Mouse (Mus musculus) embryonic facial prominence, embryonic 10.5 days (tissue): ENCODE results near the gene Srsf12. TPM values are rescaled to one million over a fixed set of nuclear protein-coding genes. Genes with fewer than 3 reads are reported as not detected.

Source experiments
- DNase-seq: peaks from one replicate; pipeline ENCODE4 v3.0.0-alpha.2; 2017; ENCODE audit warnings: low spot score
- H3K27ac ChIP-seq: fragments of 300-500 bp; sonication (generic); replicated peaks from 2 replicates; pipeline ENCODE4 v1.5.1; 2016; ENCODE audit warnings: mild to moderate bottlenecking
- H3K27me3 ChIP-seq: fragments of 300-500 bp; sonication (generic); replicated peaks from 2 replicates; pipeline ENCODE4 v1.6.1; 2016; ENCODE audit warnings: low read depth, mild to moderate bottlenecking; ENCODE audit not compliant: poor library complexity, severe bottlenecking
- H3K36me3 ChIP-seq: fragments of 300-500 bp; sonication (generic); replicated peaks from 2 replicates; pipeline ENCODE4 v1.6.1; 2016; ENCODE audit warnings: mild to moderate bottlenecking, moderate library complexity
- H3K4me1 ChIP-seq: fragments of 300-500 bp; sonication (generic); 2 replicates; pipeline ENCODE4 v1.6.1; 2016
- H3K4me3 ChIP-seq: fragments of 300-500 bp; sonication (generic); 2 replicates; pipeline ENCODE4 v1.5.1; 2016; ENCODE audit warnings: mild to moderate bottlenecking, moderate library complexity
- H3K9me3 ChIP-seq: fragments of 300-500 bp; sonication (generic); 2 replicates; pipeline ENCODE4 v1.6.1; 2016; ENCODE audit warnings: mild to moderate bottlenecking
- WGBS: fragments of 180-500 bp; shearing (Covaris S2); methylation state at CpG from one replicate; pipeline ENCODE4 v1.1.7; 2016; 5-methylcytosine and 5-hydroxymethylcytosine counted together
- polyA plus RNA-seq: library from polyadenylated mRNA; unstranded; fragments of >200 nt; fragmentation: Nextera tagmentation; extraction: Ambion mirVana; gene quantifications from 2 replicates; pipeline ENCODE4 v1.2.1, GENCODE M21; 2016

Gene Srsf12
- polyA plus RNA-seq, result 3.3 and 5.8 TPM in 2 replicates

DNA sequence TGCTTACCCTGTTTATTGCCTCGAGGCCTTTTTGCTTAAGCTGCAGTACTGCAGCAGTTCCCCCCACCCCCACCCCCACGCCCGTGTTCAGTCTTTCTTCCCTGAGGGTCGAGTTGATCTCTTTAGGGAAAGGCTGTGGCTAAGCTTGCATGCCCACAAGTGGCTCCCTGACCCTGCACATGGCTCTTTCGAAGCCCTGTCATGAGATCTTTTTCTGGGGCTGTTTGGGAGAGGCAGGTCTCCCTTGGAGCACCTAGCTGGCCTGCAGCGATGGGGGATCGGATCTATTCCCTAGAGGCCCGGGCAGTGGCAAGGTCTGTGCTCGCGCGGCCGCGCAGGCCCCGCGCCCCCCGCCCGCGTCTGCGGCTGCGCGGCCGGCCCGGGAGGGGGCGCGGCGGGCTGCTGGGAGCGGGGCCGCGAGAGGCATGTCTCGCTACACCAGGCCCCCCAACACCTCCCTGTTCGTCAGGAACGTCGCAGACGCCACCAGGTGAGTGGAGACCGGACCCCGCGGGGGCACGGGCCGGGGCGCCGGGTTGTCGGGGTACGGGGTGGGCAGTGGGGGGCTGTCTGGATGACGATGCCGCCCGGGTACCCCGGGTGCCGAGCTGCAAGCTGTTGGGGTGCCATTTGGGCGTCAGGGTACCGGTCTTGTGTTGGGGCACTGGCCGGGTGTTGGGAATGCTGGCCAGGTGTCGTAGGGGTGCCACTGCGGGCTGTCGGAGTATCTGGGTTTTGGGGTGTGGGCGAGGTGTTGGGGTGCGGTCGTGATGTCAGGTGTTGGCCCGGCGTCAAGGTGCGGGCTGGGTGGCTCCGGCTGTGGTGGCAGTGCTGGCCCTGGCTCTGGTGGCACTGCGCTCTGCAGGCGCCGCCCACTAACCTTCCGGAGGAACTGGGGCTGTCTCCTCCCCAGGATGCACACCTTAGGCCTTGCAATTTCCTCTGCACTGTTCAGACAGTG lies at the start of gene Srsf12:
TSS of gene Srsf12 (plus strand) at position 111 of the 961 bp plus-strand sequence.
- no peaks in the 10 kb centered on the region for H3K36me3 ChIP-seq
- peak within 1 kb of the TSS; percentile 88 for H3K4me3 ChIP-seq
- H3K27ac ChIP-seq, result peak within 1 kb of the TSS; percentile 84
- peaks cover 17% of the 10 kb centered on the region for H3K4me1 ChIP-seq
- peak; percentile 63 for DNase-seq
- H3K27me3 ChIP-seq, result 0 out of 2 replicates have a peak, but pooled peaks cover 2% of the 10 kb centered on the region
- H3K9me3 ChIP-seq, result no peaks in the 10 kb centered on the region
- WGBS, result 2% methylated on average over 65 of the region's 65 CpGs

DNA sequence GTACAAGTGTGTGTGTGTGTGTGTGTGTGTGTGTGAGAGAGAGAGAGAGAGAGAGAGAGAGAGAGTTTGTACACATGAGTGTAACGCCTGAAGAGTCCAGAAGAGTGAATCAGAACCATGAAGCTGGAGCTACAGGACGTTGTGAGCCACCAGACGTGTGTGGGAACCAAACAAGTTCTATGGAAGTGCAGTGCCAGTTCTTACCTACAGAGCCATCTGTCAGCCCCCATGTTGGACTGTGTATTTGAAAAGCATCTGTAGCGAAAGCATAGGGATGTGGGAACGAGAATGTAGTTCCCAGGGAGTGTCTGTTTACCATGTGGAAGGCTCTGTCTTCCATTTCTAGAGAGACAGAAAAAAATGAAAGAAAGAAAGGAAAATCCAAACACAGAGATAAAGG lies 25.3 kb upstream of the Srsf12 start:
- WGBS, result 85% methylated on average over 5 of the region's 5 CpGs
- H3K9me3 ChIP-seq, result no peaks in the 10 kb centered on the region
- H3K27me3 ChIP-seq, result peaks cover 23% of the 10 kb centered on the region
- H3K27ac ChIP-seq, result no peak overlapping the region
- peaks cover 3% of the 10 kb centered on the region for H3K4me1 ChIP-seq
- DNase-seq, result no peak
- no peaks in the 10 kb centered on the region for H3K36me3 ChIP-seq
- no peak overlapping the region for H3K4me3 ChIP-seq

GRCm38 (mm10) chr4:33188164-33188563 lies 20.6 kb upstream of the Srsf12 start:
- Histone ChIP-seq H3K9me3 (no peaks in the 10 kb centered on the region), H3K4me1 (peaks cover 8% of the 10 kb centered on the region), H3K27ac (no peak overlapping the region), H3K36me3 (no peaks in the 10 kb centered on the region), H3K27me3 (peaks cover 33% of the 10 kb centered on the region), H3K4me3 (peak overlapping the region; percentile 73)
- peak; percentile 53 for DNase-seq
- 20% methylated on average over 9 of the region's 9 CpGs for WGBS

GRCm38 (mm10) chr4:33188781-33189734 lies 19.7 kb upstream of the Srsf12 start:
- H3K4me3 ChIP-seq, result peak overlapping the region; percentile 73
- DNase-seq, result peak; percentile 85
- H3K4me1 ChIP-seq, result peaks cover 8% of the 10 kb centered on the region
- WGBS, result under 1% methylated on average over 123 of the region's 123 CpGs
- H3K9me3 ChIP-seq, result no peaks in the 10 kb centered on the region
- H3K36me3 ChIP-seq, result no peaks in the 10 kb centered on the region
- peaks cover 33% of the 10 kb centered on the region for H3K27me3 ChIP-seq
- peak overlapping the region; percentile 82 for H3K27ac ChIP-seq

GRCm38 (mm10) chr4:33189735-33190036 lies 19.1 kb upstream of the Srsf12 start, which contains the start of gene Pm20d2:
Pm20d2 (minus strand) TSS chr4:33189737.
- no peaks in the 10 kb centered on the region for H3K36me3 ChIP-seq
- no peaks in the 10 kb centered on the region; the same call in 1 of the 2 replicates for H3K9me3 ChIP-seq
- no peak for DNase-seq
- peak within 1 kb of the TSS; percentile 73 for H3K4me3 ChIP-seq
- peaks cover 8% of the 10 kb centered on the region for H3K4me1 ChIP-seq
- WGBS, result 18% methylated on average over 6 of the region's 6 CpGs
- H3K27me3 ChIP-seq, result peaks cover 33% of the 10 kb centered on the region
- H3K27ac ChIP-seq, result peak within 1 kb of the TSS; percentile 82

DNA sequence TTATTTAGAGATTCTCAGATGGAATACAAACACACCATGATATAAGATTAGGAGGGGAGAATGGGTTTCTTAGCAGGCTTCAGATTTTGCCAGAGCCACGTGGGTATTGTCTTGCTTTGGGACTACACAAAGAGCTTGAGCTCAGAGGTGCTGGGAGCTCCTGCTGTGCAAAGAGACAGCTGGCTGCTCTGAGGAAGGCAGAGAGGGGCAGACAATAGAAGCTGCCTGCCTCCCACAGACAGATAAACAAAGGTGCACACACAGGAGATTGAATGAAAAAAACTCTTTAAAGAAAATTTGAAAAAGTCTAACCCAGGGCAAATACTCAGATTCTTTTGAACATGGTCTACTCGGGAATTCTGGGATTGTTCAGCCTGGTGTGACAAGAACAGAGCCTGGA lies 10.7 kb upstream of the Srsf12 start:
- peaks cover 2% of the 10 kb centered on the region; the same call in 1 of the 2 replicates for H3K9me3 ChIP-seq
- WGBS, result 9% methylated on average over 2 of the region's 2 CpGs

GRCm38 (mm10) chr4:33204682-33205081 lies 4.1 kb upstream of the Srsf12 start:
- H3K27ac ChIP-seq, result no peak overlapping the region
- no peaks in the 10 kb centered on the region for H3K36me3 ChIP-seq
- 0 out of 2 replicates have a peak, but pooled peaks cover 2% of the 10 kb centered on the region for H3K9me3 ChIP-seq
- DNase-seq, result peak; percentile 70
- H3K27me3 ChIP-seq, result 0 out of 2 replicates have a peak, but pooled peaks cover 2% of the 10 kb centered on the region
- no peak overlapping the region for H3K4me3 ChIP-seq
- H3K4me1 ChIP-seq, result peaks cover 14% of the 10 kb centered on the region
- 5% methylated on average over 4 of the region's 4 CpGs for WGBS

More for the DNA sequence above, 10.7 kb upstream of the Srsf12 start:
- Histone ChIP-seq H3K27ac (no peak overlapping the region), H3K36me3 (no peaks in the 10 kb centered on the region), H3K4me1 (no peaks in the 10 kb centered on the region), H3K4me3 (no peak overlapping the region), H3K27me3 (no peaks in the 10 kb centered on the region)
- DNase-seq, result no peak

DNA sequence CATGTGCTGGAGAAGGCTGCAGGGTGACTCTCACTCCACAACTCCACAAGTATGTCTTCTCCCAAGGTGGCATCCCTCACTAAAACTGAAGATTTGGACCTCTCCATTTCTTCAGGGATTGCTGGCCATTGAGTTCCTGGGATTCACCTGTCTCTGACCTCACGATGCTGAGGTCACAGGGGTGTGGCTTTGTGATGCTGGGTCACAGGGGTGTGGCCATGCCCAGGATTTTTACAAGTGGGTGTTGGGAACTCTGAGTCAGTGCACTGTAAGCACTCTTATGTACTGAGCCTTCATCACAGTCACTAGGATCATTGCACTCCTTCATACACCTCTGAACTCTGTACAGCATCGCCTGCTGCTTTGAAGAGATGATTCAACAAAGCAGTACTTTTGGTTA lies 1.2 kb upstream of the Srsf12 start:
- 69% methylated on average over 2 of the region's 2 CpGs for WGBS
- DNase-seq, result no peak
- 0 out of 2 replicates have a peak, but pooled peaks cover 2% of the 10 kb centered on the region for H3K27me3 ChIP-seq

GRCm38 (mm10) chr4:33221847-33222246 lies 13.1 kb downstream of the Srsf12 start:
- Histone ChIP-seq H3K27me3 (no peaks in the 10 kb centered on the region), H3K4me1 (0 out of 2 replicates have a peak, but pooled peaks cover 8% of the 10 kb centered on the region), H3K4me3 (no peak overlapping the region), H3K9me3 (no peaks in the 10 kb centered on the region), H3K27ac (no peak overlapping the region), H3K36me3 (no peaks in the 10 kb centered on the region)
- DNase-seq, result no peak
- WGBS, result 33% methylated on average over 1 of the region's 1 CpGs

More for the DNA sequence above, 1.2 kb upstream of the Srsf12 start:
- Histone ChIP-seq H3K9me3 (no peaks in the 10 kb centered on the region), H3K36me3 (no peaks in the 10 kb centered on the region), H3K4me1 (peaks cover 17% of the 10 kb centered on the region), H3K4me3 (no peak overlapping the region), H3K27ac (no peak overlapping the region)

DNA sequence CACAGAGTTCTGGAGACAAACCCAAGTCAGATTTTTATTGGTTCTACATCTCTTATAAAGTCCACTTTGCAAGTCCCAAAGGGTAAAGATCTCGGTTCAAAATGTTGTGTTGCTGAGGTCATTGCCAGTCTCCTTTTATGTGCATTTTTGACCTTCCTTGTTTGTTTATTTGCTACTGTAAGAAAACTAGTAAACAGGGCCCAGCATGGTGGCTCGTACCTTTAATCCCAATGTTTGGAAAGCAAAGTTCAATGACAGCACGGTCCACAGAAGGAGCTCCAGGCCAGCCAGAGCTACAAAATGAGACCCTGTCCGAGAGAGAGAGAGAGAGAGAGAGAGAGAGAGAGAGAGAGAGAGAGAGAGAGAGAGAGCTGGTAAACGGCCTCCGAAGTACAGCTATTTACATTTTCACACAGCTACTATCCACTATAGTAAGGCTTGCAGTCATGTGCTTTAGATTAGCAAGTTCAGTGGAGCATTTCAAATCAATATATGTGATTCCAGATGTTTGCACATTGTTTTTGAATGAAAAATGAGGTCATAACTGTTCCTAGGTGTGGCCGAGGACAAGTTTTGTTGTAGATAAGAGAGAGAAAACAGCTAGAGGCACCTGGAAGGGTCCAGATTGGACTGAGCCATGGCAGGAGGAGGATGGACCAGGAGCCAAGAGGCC lies 15.3 kb downstream of the Srsf12 start:
- Histone ChIP-seq H3K27ac (no peak overlapping the region), H3K4me3 (no peak overlapping the region), H3K36me3 (no peaks in the 10 kb centered on the region), H3K4me1 (0 out of 2 replicates have a peak, but pooled peaks cover 8% of the 10 kb centered on the region), H3K9me3 (no peaks in the 10 kb centered on the region), H3K27me3 (no peaks in the 10 kb centered on the region)
- 61% methylated on average over 7 of the region's 7 CpGs for WGBS
- DNase-seq, result no peak

- Histone ChIP-seq H3K36me3 (no peaks in the 10 kb centered on the region), H3K27ac (no peak overlapping the region), H3K4me3 (no peak overlapping the region), H3K27me3 (no peaks in the 10 kb centered on the region), H3K4me1 (0 out of 2 replicates have a peak, but pooled peaks cover 4% of the 10 kb centered on the region), H3K9me3 (no peaks in the 10 kb centered on the region)
- no peak for DNase-seq
- 85% methylated on average over 7 of the region's 7 CpGs for WGBS
These were observed 18.4 kb downstream of the Srsf12 start for GRCm38 (mm10) chr4:33227164-33227563.

DNA sequence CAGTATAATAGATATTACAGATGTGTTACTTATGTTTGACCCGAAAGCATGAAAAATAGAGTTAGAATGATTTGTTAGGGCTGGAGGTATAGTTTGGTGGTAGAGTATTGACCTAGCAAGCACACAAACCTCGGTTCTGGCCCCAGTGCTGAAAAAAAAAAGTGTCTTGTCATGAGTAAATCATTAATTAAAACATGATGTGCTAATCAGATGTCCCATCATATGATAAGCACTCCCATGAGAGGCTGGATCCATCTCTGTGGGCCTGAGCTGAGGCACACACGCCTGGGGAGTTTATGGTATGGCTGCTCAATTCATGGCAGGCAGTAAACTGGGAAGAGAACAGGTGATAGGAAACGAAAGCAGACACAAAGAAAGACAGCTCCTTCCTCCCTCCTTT lies 20.8 kb downstream of the Srsf12 start:
- DNase-seq, result no peak
- no peaks in the 10 kb centered on the region for H3K27me3 ChIP-seq
- no peak overlapping the region for H3K27ac ChIP-seq
- no peaks in the 10 kb centered on the region for H3K36me3 ChIP-seq
- H3K9me3 ChIP-seq, result no peaks in the 10 kb centered on the region
- no peak overlapping the region for H3K4me3 ChIP-seq
- 76% methylated on average over 4 of the region's 4 CpGs for WGBS
- no peaks in the 10 kb centered on the region for H3K4me1 ChIP-seq
